Mouse (Mus musculus) brain, embryonic 18.5 days (tissue): Measurements from ENCODE around the gene Hils1.
A peak's percentile ranks its signal among the peaks of the same experiment; 100 is the strongest.

Experiments
- DNase-seq: peaks from one replicate; pipeline ENCODE4 v3.0.0-alpha.2; 2012; ENCODE audit warnings: low read depth, low spot score

The Hils1 gene

DNA sequence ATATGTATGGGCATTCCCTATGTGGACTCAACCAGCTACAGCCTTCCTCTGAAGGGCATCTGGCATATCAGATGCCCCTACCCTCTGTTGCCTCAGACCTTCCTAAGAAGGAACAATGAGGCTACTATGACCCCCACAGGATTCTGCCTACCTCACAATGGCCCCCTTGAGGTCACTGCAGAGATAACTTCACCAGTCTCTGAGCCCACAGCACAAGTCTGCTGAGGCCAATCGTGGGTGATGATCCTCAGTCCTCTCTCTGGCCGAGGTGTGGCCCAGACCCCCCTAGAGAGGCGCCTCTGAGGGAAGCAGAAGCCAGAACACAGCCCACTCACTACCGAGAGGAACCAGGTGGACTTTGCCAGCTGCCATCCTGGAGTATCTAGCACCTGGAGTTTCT is at the start of gene Hils1:
Gene Hils1, plus strand, starts transcription at position 175 of the 400 bp plus-strand sequence.
- no peak for DNase-seq

GRCm38 (mm10) chr11:94917717-94918116 is 49.7 kb upstream of the Hils1 start:
- no peak for DNase-seq

GRCm38 (mm10) chr11:94920996-94921401 is 46.4 kb upstream of the Hils1 start:
- no peak for DNase-seq

DNA sequence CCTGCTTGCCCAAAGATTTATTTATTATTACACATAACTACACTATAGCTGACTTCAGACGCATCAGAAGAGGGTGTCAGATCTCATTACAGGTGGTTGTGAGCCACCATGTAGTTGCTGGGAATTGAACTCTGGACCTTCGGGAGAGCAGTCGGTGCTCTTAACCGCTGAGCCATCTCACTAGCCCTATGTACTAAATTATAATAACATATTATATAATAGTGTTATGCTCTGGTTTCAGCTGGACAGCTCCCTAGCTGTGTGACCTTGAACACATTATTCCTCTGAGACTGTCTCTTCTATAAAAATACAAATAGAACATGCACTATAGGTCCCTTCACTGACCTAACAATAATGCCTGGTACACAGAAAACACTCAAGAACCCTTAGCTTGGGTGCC is 42.4 kb upstream of the Hils1 start:
- no peak for DNase-seq

GRCm38 (mm10) chr11:94926431-94926830 is 41.0 kb upstream of the Hils1 start:
- no peak for DNase-seq

GRCm38 (mm10) chr11:94927771-94928291 is 39.6 kb upstream of the Hils1 start:
- no peak for DNase-seq

GRCm38 (mm10) chr11:94928820-94929219 is 38.6 kb upstream of the Hils1 start:
- DNase-seq, result no peak

DNA sequence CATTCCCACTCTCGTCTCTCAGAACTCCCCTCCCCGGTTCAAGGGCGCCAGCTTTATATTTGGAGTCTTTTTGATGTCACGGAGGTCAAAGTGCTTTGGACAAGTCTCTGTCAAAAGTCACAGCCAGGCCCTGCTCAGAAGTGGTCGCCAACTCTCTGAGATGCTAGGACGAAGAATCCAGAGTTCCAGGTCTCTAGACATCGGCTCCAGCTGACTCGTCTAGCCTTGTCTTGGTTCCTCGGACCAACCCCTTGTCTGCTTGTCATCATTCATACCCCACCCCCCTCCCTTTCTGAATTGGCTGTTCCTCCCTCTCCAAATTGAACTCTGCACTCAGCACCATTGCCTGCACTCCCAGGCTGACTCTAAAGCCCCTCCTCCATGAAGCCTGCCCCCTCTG is 37.8 kb upstream of the Hils1 start:
- no peak for DNase-seq

DNA sequence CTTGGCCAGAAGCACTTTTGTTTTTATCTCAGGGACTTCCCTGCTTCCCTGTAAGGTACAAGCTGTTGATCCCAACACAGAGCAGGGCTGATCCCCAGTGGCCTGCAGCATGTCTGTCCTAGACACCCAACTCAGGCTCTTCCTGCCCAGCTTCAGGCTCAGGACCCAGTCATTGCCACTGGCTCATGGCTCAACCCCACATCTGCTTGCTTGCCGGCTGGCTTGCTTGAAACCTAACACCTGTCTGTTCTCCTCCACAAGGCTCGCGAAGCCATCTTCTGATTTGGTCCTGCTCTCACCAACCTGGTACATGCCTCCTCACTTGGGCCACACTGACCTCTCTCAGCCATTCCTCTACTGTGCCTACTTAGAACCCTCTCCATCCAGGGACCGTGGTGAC is 37.2 kb upstream of the Hils1 start:
- no peak for DNase-seq

DNA sequence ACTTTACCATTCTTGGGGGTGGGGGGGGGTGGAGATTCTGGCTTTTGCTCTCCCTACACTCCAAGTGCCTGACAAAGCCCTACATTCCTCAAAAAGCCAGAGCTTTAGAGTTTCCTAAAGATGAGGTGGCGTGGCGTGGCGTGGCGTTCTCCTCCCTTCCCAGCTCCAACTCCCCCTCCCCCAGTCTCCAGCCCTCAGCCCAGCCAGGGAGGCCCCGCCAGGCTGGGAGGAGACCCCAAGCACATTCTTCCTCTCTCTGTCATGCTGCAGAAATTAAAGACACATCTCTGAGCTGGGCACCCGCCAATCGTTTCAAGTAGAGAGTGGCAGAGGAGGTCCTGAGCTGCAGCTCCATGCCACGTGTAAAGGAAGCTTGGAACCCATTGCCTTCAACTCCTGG is 33.8 kb upstream of the Hils1 start:
- no peak for DNase-seq

DNA sequence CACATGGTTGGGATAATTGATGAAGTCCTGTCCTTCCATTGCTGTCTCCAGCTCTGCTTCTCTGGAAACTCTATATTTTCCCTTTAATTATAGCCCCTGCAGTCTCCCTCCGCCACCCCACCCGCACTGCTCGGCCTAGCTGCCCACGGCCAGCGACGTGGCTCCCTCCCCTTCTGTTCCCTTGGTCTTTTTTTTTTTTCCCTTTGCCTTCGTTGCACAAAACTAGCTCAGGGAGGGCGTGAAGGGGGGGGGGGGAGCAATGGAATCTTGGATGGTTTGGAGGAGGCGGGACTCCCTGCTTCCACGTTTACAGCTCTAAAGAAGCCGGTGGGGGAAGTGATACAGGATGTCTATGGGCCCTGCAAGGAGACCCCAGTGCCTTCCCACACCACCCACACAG is 32.9 kb upstream of the Hils1 start:
- no peak for DNase-seq

DNA sequence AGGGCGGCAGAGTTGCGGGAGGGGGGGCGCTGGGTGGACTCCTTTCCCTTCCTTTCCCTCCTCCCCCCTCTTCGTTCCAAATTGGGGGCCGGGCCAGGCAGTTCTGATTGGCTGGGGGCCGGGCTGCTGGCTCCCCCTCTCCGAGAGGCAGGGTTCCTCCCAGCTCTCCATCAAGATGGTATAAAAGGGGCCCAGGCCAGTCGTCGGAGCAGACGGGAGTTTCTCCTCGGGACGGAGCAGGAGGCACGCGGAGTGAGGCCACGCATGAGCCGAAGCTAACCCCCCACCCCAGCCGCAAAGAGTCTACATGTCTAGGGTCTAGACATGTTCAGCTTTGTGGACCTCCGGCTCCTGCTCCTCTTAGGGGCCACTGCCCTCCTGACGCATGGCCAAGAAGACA is 31.3 kb upstream of the Hils1 start, which contains the start of gene Col1a1:
Gene Col1a1, plus strand, starts transcription at position 180 of the 400 bp plus-strand sequence.
- DNase-seq, result no peak

GRCm38 (mm10) chr11:94936851-94937295 is 30.5 kb upstream of the Hils1 start:
- DNase-seq, result peak; percentile 51

- no peak for DNase-seq
These were observed 30.0 kb upstream of the Hils1 start for GRCm38 (mm10) chr11:94937335-94937781.

- no peak for DNase-seq
These were observed 29.6 kb upstream of the Hils1 start for GRCm38 (mm10) chr11:94937787-94938186.

DNA sequence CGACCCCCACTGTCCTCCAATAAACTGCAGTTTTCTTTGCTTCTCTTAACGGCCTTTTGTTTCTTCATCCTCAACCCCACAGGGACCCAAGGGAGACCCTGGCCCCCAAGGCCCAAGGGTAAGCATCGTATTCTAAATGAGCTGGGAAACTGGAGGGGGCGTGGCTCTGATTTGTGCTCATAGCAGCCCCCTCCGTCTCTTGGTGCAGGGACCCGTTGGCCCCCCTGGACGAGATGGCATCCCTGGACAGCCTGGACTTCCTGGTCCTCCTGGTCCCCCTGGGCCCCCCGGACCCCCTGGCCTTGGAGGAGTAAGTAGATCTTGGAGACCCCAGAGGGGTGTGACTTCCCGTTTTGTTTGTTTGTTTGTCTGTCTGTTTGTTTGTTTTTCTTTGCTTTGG is 29.1 kb upstream of the Hils1 start:
- no peak for DNase-seq

DNA sequence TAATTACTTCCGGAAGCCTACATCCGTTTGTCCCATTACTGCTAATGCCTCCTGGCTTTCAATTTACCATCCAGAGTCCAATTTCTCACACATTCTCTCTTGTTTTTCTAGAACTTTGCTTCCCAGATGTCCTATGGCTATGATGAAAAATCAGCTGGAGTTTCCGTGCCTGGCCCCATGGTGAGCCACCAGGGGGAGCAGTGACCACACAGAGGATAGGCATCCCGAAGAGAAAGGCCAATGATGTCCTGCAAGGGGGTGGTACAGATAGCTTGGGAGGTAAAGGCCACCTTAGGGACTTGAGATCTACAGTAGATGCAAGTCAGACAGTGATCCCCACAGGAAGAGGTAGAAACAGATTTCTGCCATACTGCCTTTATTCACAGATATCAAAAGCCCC is 28.1 kb upstream of the Hils1 start:
- DNase-seq, result no peak

- DNase-seq, result no peak
These were observed 26.3 kb upstream of the Hils1 start for GRCm38 (mm10) chr11:94941121-94941520.

DNA sequence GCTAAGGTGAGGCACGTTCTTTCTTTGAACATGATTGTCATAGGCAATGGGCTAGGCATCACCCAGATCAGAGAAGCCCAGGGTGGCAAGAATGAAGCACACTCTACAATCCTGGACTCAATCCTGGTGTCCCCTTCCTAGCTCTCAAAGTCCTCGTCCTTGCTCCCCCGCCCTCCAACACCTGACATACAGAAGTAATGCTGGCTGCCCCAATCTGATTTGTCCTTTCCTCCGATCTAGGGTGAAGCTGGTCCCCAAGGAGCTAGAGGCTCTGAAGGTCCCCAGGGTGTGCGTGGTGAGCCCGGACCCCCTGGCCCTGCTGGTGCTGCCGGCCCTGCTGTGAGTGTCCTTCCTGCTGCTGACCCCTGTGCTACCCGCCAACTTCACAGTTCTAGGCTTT is 25.6 kb upstream of the Hils1 start:
- no peak for DNase-seq

GRCm38 (mm10) chr11:94942282-94943023 is 24.9 kb upstream of the Hils1 start:
- no peak for DNase-seq

DNA sequence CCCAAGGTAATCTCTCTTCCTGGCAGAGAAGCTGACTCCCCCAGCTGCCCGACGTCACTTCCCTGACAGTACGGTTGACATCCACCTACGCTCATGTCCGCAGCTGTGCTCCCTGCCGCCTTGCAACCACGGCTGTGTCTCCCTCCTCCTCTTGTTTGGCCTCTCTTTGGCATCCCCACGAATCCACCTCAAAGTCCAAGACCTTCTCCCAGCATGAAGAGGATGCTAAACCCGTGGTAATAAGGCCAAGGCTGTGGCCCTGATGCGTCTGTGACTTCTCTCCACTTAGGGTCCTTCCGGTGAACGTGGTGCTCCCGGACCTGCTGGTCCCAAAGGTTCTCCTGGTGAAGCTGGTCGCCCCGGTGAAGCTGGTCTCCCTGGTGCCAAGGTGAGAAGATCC is 24.3 kb upstream of the Hils1 start:
- no peak for DNase-seq

- no peak for DNase-seq
These were observed 23.1 kb upstream of the Hils1 start for GRCm38 (mm10) chr11:94944295-94944694.

DNA sequence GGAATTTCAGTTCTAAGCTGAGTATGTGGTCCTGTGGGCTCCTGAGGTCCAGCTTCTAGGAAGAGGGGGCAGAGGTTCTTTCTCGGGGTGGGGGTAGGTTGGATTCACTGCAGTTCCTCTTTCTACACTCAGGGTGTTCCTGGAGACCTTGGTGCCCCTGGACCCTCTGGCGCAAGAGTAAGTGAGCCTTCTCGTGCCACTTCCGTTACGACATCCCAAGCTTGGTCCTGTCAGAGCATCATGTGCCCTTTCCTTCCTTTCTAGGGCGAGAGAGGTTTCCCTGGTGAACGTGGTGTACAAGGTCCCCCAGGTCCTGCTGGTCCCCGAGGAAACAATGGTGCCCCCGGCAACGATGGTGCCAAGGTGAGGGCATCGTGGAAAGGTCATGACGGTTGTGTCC is 22.2 kb upstream of the Hils1 start:
- no peak for DNase-seq
